Mouse (Mus musculus): ENCODE measurements at regions not wholly inside any gene's neighbourhood (a gene's known extent, or its start where the extent isn't known, plus 50 kb on each side); places are given as distances from the start of the nearest gene placed in this dataset.
A peak's percentile ranks its signal among the peaks of the same experiment; 100 is the strongest.

DNA sequence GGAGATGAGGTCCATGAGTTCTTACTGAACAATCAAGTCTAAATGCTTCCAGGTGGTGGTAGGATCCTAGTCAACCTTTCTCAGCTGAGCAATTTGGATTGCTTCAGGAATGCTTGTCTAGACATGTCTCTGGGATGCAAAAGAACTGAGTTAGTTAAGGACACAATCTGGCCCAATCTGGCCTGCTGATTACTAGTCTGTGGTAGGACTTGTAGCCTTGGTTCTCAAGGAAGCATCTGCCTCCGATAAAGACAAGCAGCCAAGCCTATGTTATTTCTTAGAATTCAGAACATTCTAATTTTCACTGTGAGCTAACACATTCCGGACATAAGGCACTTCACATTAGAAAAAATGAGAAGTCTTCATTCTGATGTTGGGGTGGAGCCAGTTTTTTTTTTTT is 298.5 kb downstream of the Cetn3 start:
- H3K9ac ChIP-seq (ENCODE audit: low read length), result no peak overlapping the region
- WGBS, result 78% methylated on average over 2 of the region's 2 CpGs
- no peaks in the 10 kb centered on the region for H3K4me1 ChIP-seq (replicated peaks; ENCODE audit: control insufficient read depth, insufficient read depth)
- H3K27ac ChIP-seq (replicated peaks), result no peak overlapping the region
- DNase-seq (ENCODE audit: low spot score) (no peak), ATAC-seq (ENCODE audit: low FRiP score, low TSS enrichment) (no peak)
- TF ChIP-seq CTCF (IDR thresholded peaks at IDR 0.05; ENCODE audit: low read depth), result no peak
- no peak for TF ChIP-seq EP300 (optimal IDR thresholded peaks at IDR 0.05)
- no peak overlapping the region for H3K4me3 ChIP-seq (ENCODE audit: low read depth, low read length)
- H3K36me3 ChIP-seq (ENCODE audit: control insufficient read depth, insufficient read depth, low read length), result no peaks in the 10 kb centered on the region
- no peak overlapping the region for H3K4me2 ChIP-seq (replicated peaks; ENCODE audit: low read depth)
- no peaks in the 10 kb centered on the region for H3K9me3 ChIP-seq (ENCODE audit: control insufficient read depth, low read length)
- H3K27me3 ChIP-seq (ENCODE audit: control insufficient read depth, insufficient read depth, low read length), result no peaks in the 10 kb centered on the region

DNA sequence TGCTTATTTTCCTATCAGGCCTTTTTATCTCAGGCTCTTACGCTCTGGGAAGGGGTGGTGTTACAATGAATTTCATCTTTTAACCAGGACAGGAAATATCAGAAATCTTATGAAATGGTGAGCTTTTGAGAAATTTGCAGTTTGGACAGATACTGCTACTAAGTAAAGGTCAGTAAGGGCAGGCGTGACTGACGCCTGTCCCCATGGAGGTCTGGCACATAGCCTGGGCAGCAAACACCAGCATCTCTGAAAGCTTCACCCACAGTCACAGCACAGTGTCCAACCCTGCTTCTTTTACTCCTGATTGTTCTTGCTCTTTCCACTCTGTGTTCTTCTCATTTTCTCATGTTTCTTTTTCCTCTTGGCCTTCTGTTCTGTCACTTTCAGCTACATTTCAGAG is 304.8 kb downstream of the Cetn3 start:
- 64% methylated on average over 3 of the region's 3 CpGs for WGBS

DNA sequence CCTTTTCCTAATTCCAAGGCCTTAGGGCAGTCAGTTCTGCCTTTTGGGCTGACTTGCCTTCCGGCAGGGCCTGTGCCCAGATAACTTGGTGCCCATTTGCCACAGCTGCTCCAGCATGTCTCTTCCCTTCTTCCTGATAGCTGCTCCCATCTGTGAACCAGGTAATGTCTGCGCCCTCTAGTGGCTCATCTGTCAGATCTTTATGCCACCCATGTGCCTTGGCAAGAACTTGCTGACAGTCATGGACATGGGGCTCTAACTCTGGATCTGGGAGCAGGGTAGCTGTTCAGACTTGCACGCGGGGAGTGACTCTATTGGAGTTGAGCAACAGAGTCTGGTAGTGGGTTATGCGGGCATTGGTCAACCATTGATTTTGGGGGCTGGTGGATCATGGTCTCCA is 309.3 kb downstream of the Cetn3 start:
- Histone ChIP-seq H3K4me1 (replicated peaks; ENCODE audit: control insufficient read depth, insufficient read depth) (no peaks in the 10 kb centered on the region), H3K36me3 (ENCODE audit: control insufficient read depth, insufficient read depth, low read length) (no peaks in the 10 kb centered on the region), H3K4me3 (ENCODE audit: low read depth, low read length) (no peak overlapping the region), H3K4me2 (replicated peaks; ENCODE audit: low read depth) (no peak overlapping the region), H3K9me3 (ENCODE audit: control insufficient read depth, low read length) (no peaks in the 10 kb centered on the region), H3K9ac (ENCODE audit: low read length) (no peak overlapping the region), H3K27me3 (ENCODE audit: control insufficient read depth, insufficient read depth, low read length) (no peaks in the 10 kb centered on the region), H3K27ac (replicated peaks) (no peak overlapping the region)
- TF ChIP-seq CTCF (IDR thresholded peaks at IDR 0.05; ENCODE audit: low read depth) (peak; percentile 54), EP300 (optimal IDR thresholded peaks at IDR 0.05) (no peak)
- 86% methylated on average over 5 of the region's 5 CpGs for WGBS
- no peak for DNase-seq (ENCODE audit: low spot score)
- 0 out of 2 replicates have a peak, but pooled peaks have one; percentile 24 for ATAC-seq (ENCODE audit: low FRiP score, low TSS enrichment)

More for the DNA sequence above, 304.8 kb downstream of the Cetn3 start:
- ATAC-seq (ENCODE audit: low FRiP score, low TSS enrichment), result no peak
- Histone ChIP-seq H3K9ac (ENCODE audit: low read length) (no peak overlapping the region), H3K4me3 (ENCODE audit: low read depth, low read length) (no peak overlapping the region), H3K27ac (replicated peaks) (no peak overlapping the region), H3K27me3 (ENCODE audit: control insufficient read depth, insufficient read depth, low read length) (no peaks in the 10 kb centered on the region), H3K36me3 (ENCODE audit: control insufficient read depth, insufficient read depth, low read length) (no peaks in the 10 kb centered on the region), H3K4me2 (replicated peaks; ENCODE audit: low read depth) (no peak overlapping the region), H3K4me1 (replicated peaks; ENCODE audit: control insufficient read depth, insufficient read depth) (no peaks in the 10 kb centered on the region), H3K9me3 (ENCODE audit: control insufficient read depth, low read length) (no peaks in the 10 kb centered on the region)
- DNase-seq (ENCODE audit: low spot score), result no peak
- no peak for TF ChIP-seq EP300 (optimal IDR thresholded peaks at IDR 0.05)
- TF ChIP-seq CTCF (IDR thresholded peaks at IDR 0.05; ENCODE audit: low read depth), result no peak

DNA sequence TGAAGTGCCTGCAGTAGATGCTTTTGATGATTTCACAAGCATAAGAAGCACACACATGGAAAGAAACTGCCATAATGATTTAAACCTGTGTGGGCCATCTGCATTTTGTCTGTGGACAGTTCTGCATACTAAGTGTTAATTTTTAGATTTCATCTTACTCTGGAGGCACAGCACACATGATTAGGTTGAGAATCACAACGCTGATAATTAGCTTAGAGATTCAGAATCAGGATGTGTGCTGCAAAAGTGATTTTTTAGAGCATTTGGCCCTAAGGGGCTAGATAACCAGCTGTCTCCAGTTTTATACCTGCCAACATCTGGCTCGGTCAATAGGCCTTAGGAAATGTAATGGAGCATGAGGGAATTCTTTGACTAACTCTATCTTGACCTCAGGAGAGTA is 323.2 kb downstream of the Cetn3 start:
- H3K27me3 ChIP-seq (ENCODE audit: control insufficient read depth, insufficient read depth, low read length), result no peaks in the 10 kb centered on the region
- no peak overlapping the region for H3K9ac ChIP-seq (ENCODE audit: low read length)
- TF ChIP-seq CTCF (IDR thresholded peaks at IDR 0.05; ENCODE audit: low read depth) (no peak), EP300 (optimal IDR thresholded peaks at IDR 0.05) (no peak)
- no peak overlapping the region for H3K4me3 ChIP-seq (ENCODE audit: low read depth, low read length)
- H3K4me2 ChIP-seq (replicated peaks; ENCODE audit: low read depth), result no peak overlapping the region
- 67% methylated on average over 2 of the region's 2 CpGs for WGBS
- no peak for DNase-seq (ENCODE audit: low spot score)
- no peak overlapping the region for H3K27ac ChIP-seq (replicated peaks)
- H3K4me1 ChIP-seq (replicated peaks; ENCODE audit: control insufficient read depth, insufficient read depth), result no peaks in the 10 kb centered on the region
- no peaks in the 10 kb centered on the region for H3K36me3 ChIP-seq (ENCODE audit: control insufficient read depth, insufficient read depth, low read length)
- ATAC-seq (ENCODE audit: low FRiP score, low TSS enrichment), result no peak
- H3K9me3 ChIP-seq (ENCODE audit: control insufficient read depth, low read length), result no peaks in the 10 kb centered on the region

DNA sequence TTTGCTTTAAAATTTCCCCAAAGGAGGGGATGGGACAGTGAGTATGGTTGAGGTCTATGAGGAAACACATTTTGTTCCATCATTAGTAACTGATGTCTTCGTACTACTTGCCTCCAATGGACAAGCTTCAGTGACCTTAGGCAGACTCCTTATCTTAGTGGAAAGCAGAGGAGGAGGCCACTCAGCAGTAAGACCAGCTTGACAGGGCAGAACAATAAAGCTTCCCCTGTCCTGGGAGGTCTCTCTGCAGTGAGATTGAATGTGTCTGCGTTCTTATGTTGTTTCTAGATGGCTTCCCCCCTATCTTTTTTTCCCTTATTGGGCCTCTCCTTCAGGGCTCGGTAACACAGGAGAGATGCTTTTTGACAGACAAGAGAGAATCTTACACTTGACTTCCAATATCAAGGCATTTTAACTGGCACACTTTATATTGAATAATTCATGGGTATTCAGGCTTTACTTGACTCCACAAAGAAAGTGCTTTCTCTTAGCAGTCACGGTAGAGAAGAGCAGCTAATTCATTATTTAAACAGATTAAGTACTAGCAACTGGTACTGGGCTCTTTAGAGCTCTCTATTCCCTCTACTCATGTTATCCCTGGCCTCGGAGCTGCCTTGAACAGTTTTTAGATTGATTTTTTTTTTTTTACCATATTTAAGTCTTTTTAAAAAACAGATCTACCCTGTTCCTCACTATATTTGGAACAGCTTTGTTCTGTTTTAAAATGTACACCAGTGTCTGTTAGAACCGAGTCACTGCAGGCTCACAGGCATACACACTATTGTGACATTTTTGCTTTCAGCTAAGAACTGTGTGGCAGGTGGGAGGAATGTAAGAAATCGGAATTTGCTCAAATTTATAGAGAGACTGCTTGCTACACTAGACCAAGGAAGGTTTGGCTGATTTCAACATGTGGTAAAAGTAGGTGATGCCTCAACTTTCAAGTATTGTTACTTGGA is 347.2 kb downstream of the Cetn3 start:
- Histone ChIP-seq H3K4me1 (replicated peaks; ENCODE audit: control insufficient read depth, insufficient read depth) (no peaks in the 10 kb centered on the region), H3K4me2 (replicated peaks; ENCODE audit: low read depth) (no peak overlapping the region), H3K9me3 (ENCODE audit: control insufficient read depth, low read length) (no peaks in the 10 kb centered on the region), H3K27ac (replicated peaks) (no peak overlapping the region), H3K4me3 (ENCODE audit: low read depth, low read length) (no peak overlapping the region), H3K36me3 (ENCODE audit: control insufficient read depth, insufficient read depth, low read length) (no peaks in the 10 kb centered on the region), H3K27me3 (ENCODE audit: control insufficient read depth, insufficient read depth, low read length) (no peaks in the 10 kb centered on the region), H3K9ac (ENCODE audit: low read length) (no peak overlapping the region)
- TF ChIP-seq CTCF (IDR thresholded peaks at IDR 0.05; ENCODE audit: low read depth) (no peak), EP300 (optimal IDR thresholded peaks at IDR 0.05) (no peak)
- DNase-seq (ENCODE audit: low spot score) (no peak), ATAC-seq (ENCODE audit: low FRiP score, low TSS enrichment) (no peak)
- WGBS, result 60% methylated on average over 7 of the region's 7 CpGs
